Mouse (Mus musculus) activated CD4-positive, CD25-positive, alpha-beta regulatory T cell, adult 4 months (primary cell): ENCODE measurements at regions not wholly inside any gene's neighbourhood (a gene's known extent, or its start where the extent isn't known, plus 50 kb on each side); places are given as distances from the start of the nearest gene placed in this dataset.
"Not testable (repeated sequence)": the region's sequence is repeated elsewhere in the genome, so short reads cannot be mapped to it uniquely, and the experiment has no call there.

Experiments used
- ATAC-seq: one replicate; pipeline ENCODE4 v1.8.0; 2017

DNA sequence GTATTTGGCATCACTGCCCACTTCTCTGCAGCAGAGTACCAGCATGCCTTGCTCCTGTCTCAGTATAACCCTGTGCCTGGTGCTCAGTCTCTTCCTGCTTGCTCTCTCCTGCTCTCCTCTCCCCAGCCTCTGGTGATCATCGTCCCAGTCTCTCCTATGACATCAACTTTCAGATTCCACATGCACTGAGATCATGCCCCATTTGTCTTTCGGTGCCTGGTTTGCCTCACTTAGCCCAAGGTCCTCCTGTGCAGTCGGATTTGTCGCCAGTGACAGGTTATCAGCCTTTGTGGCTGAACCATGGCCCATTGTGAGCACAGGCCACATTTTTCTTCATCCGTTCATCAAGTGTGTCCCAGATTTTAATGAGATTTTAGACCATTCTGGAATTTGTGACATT, 314.0 kb downstream of the Diras2 start:
- no peak for ATAC-seq

- ATAC-seq = no peak
Measured at GRCm38 (mm10) chr13:52217741-52218140, 313.3 kb downstream of the Diras2 start.

GRCm38 (mm10) chr13:52222315-52223097, 308.6 kb downstream of the Diras2 start:
- no peak for ATAC-seq

DNA sequence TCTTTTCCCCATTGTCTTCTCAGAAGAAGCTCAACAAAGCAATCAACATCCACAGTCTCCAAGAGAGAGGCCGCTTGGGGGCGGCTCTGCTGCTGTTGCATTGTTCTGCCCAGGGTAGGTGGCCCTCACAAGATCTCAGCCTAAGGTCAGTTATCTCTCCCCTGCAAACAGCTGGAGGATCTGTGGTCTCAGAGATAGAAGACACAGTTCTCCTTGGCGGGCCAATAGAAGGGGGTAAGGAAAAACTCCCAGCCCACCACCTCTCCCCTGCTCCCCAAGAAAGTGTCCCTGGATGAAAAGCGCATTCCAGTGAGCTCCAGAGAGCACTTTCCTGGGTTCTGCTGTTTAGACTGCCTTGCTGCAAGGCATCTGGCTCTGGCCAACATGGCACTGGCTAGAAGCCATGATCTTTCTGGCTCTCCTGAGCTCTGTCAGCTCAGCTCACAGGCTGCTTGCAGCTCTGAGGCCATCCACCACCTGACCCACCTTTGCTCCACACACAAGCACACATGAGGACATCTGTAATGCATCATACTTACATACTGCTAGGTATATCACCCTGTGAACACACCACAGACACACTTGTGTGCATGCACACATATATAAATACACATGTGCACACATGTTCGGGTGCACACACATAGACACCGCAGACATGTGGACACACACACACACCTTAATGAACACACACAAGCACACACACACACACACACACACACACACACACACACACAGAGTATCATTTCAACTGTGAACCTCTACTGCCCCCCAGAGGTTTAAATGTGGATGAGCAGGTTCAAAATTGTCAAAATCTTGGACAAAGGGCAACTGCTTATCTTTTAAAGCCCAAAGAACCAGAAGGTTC, 307.7 kb downstream of the Diras2 start:
- ATAC-seq = no peak

DNA sequence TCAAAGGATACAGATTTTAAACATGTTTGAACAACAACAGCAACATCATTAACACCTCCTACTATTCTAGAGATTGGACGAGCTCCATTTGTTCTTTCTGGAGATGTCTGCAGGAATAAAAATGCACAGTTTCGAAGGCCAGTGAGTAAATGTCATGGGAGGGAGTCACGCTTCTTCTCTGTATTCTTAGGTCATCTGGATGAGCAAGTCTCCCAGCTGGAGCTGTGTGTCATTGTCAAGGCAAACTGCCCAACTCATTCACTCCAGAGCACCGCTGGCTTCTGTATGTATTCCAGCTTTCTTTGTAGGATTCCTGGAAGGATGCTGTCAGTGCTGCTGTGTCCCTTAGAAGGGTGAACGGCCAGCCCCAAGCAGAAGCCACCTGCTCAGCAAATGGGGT, 297.1 kb downstream of the Diras2 start:
- ATAC-seq = no peak

GRCm38 (mm10) chr13:52236105-52236504, 295.0 kb downstream of the Diras2 start:
- no peak for ATAC-seq

DNA sequence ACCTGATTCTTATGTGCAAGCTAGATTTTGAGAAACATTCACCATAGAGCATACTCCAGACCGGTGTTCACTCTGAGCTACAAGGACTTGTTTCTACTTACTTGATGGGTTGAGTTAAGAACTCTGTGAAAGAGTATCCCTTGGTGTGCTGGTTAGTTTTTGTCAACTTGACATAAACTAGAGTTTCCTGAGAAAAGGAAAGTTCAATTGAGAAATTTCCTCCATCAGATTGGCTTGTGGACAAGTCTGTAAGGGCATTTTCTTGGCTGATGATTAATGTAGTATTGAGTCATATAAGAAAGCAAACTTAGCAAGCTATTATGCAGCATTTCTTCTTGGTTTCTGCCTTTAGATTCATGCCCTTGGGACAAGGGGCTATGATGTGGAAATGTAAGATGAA, 291.5 kb downstream of the Diras2 start:
- no peak for ATAC-seq

GRCm38 (mm10) chr13:52241761-52242160, 289.3 kb downstream of the Diras2 start:
- no peak for ATAC-seq

- ATAC-seq = no peak
Measured at GRCm38 (mm10) chr13:52249492-52249891, 281.6 kb downstream of the Diras2 start.

- ATAC-seq = no peak
Measured at GRCm38 (mm10) chr13:52250371-52250770, 280.7 kb downstream of the Diras2 start.

- no peak for ATAC-seq
Measured at GRCm38 (mm10) chr13:52252303-52252702, 278.8 kb downstream of the Diras2 start.

DNA sequence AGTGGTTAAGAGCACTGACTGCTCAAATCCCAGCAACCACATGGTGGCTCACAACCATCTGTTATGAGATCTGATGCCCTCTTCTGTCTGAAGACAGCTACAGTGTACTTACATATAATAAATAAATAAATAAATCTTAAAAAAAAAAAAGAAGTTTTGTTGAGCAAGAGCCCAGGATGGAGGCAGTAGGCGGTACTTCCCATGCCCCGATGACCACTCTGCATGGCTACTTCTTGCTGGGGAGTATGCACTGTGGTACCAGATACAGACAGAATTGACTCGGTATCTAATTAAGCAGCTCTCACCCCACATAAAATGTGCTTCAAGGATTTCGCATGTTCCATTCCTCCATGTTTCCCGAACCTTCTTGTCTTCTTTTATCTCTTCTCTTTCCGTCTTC, 278.4 kb downstream of the Diras2 start:
- ATAC-seq = not testable (repeated sequence)

- ATAC-seq = peak; percentile 63
Measured at GRCm38 (mm10) chr13:52253138-52253537, 277.9 kb downstream of the Diras2 start.

GRCm38 (mm10) chr13:52254185-52254584, 276.9 kb downstream of the Diras2 start:
- no peak for ATAC-seq

GRCm38 (mm10) chr13:52255697-52256096, 275.4 kb downstream of the Diras2 start:
- no peak for ATAC-seq

DNA sequence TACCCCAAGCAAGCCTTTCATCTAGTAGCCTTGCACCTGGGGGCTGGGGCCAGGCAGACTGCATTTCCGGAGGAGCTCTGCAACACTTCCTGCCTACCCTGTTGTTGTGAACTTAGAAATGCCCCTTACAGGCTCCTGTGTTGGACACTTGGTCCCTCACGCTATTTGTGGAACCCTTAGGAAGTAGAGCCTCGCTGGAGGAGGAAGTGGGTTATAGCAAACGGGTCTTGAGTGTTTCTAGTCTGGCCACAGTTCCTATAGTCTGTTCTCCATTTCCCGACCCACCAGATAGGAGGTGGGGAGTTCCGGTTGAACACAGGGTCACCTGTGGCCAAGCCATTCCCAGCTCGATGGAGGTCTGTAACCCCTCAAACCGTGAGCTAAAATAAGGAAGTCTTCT, 272.7 kb downstream of the Diras2 start:
- ATAC-seq = no peak

DNA sequence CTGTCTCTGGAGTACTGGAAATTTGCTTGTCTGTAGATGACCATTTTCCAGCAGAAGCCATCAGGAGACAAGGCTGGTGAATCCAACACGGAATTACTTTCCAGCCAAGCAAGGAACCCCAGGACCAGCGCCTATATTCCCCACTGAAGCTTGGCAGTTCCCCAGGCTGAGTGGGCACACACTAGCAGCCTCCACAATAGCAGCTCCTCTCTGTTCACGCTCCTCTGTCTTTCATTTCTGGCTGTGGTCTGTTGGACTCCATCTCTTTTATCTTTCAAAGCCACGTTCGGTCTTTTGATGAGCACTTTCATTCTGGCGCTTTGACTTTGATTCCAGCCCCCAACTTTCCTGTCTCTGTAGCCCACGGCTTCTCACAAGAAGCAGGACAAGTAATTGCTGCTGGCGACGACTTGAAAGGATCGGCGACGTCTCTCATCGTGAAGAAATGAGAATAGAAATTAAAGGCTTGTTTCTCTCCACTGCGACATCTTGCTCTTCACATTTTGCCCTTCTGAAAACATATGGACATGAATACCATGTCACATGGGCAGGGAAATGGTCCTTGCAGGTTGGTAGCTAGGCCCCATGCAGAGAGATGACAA, 268.0 kb downstream of the Diras2 start:
- no peak for ATAC-seq

DNA sequence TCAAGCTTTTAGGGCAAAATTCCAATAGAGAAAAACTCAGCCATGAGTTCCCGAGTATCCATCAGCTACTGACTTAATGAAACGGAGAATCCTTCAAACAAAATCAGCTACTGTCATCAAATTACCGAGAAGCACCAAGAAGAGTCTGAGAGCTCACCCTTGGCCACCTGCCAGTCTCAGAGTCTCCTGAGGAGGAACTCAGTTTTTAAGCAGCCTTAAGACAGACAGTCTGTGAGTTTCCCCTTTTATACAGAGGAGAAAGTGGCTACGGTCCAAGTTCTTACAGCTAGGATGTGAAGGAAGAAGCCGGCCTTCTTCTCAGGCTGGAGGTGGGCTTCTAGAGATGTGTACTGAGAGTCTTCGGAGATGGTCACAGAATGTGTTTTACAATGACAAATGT, 262.8 kb downstream of the Diras2 start:
- ATAC-seq = no peak

- no peak for ATAC-seq
Measured at GRCm38 (mm10) chr13:52273502-52274246, 257.4 kb downstream of the Diras2 start.

DNA sequence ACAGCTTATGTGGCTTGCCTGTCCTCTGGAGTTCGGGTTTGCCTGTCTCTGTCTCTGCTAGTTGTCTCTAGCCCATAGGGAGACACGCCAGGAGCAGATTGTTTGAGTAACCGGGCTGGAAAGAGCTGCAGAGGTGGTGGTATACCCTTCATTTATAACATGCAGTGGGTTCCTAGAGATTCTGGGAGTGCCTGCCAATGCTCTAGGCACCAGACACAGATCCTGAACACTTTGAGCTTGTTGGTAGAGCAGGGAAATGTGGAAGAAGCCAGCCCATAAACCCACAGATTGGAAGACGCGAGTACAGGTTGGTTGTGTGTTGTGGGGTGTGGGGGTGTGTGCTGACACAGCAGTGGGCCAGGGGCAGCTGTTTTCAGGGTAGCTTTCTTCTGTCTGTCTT, 255.9 kb downstream of the Diras2 start:
- ATAC-seq = no peak

DNA sequence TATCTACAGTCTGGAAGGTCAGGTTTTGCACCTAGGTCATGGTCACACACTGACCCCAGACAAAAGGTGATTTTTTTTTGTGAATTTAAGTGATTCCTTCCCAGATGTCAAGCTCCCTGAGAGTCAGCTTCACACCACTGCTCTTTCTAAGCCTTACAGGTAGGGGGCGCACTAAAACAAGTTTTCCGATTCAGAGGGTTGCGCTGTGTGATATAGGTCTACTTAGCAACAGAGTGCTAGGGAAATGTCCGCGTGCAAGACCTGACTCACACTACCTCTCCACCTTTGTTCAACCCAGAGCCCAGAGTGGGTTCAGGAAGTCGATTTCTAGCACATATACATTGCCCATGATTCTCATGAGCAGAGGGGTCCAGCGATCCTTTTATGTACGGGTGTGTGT, 255.4 kb downstream of the Diras2 start:
- ATAC-seq = no peak

DNA sequence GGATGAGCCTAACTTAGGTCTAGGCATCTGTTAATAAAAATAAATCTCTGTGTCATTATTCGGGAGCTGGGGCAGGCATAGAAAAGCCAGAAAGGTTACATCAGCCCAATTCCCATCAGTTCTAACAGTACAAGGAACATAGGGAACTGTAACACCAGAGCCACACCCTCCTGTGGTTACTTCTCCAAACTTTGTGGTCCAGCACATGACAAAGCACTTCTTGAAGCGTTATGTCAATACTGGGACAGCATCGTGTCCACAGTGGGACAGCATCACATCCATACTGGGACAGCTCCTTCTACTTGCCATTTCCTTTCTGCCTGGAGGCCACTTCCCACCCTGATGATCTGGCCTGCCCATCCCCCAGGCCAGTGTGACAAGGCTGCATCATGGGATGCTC, 253.9 kb downstream of the Diras2 start:
- ATAC-seq = no peak

DNA sequence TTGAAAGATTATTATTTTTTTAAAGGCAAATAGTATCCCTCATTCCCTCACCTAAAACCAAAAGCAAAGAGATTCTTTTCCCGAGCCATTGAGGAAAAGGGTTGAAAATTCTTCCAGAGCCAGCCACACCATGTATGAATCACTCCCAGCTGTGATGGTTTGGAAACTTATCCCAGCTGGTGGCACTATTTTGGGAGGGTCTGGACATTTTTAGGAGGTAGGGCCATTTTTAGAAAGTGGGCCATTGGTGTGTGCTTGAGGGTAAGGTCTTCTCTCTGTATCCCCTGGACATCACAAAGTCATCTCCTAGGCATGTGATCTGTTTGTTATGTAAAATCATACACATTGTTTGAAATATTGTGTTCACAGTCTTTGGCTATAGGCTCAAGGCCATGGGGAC, 252.2 kb downstream of the Diras2 start:
- no peak for ATAC-seq
